Mouse (Mus musculus) heart, adult 8-10 months (tissue): ENCODE data around the gene Foxr2. TPM values are rescaled to one million over a fixed set of nuclear protein-coding genes. Genes with fewer than 3 reads are reported as not detected.

Experiments
- DNase-seq: peaks from one replicate; pipeline ENCODE4 v3.0.0; 2022; ENCODE audit warnings: low spot score
- total RNA-seq, 4 experiments: library from RNA; stranded (reverse); gene quantifications; 2 replicates each; pipeline ENCODE4 v1.2.4; 2022

Foxr2 gene
- total RNA-seq, result not detected

- DNase-seq, result no peak
Observed at GRCm38 (mm10) chrX:153118486-153118885, at the start of gene Foxr2. Gene Foxr2, plus strand, starts transcription at chrX:153118786.

DNA sequence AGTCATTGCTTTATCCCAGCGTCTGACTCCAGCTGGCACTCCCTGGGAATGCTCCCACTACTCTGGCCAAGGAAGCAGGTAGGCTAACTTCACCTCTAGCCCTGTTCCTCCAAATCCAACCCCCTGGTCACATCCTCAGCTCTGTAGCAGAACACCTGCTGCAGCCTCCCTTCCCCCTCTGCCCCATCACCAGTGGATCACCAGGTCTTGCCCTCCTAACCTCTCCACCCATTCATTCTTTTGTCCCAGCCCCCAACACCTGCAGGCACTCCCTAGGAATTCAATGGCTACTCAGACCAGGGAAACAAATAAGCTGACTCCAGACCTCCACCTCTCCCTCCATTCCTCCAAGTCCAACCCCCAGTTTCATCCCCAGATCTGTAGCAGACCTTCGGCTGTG is 427 bp downstream of the Foxr2 start:
- DNase-seq, result no peak

DNA sequence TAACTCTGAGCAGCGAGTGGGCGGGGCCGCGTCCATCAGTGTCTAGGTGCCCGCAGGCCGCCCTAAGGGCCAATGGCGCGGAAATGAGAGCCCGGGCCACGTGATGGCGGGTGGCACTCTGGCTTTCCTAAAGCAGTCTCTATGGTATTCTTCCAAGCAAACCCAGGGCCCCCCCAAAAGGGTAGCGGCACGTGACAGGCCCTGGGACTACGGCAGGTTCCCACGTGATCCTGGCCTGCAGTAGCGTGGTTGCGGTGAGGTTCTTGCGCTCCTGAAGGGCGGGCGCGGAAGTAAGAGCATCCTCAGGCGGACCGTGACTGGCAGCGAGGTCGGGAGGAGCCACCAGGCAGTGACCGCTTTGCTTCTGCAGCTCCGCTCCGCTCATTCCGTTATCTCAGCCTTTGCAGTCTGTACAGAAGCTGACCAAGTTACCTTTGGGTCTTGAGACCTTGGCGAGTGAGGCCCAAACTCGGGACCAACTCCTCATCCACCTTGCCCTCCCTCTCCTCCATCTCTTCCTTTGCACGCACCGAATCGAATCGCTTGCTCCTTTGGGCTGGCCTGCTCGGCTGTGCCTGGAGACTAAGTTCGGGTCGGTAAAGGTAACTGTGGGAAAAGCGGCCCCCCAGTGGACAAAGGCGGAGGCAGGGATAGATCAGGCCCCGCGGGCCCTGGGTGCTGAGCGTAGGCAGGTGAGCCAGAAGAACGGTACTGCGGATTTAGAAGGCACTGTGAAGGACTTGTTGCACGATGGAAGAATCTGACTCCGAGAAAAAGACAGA is 21.3 kb downstream of the Foxr2 start, which contains the start of gene Rragb:
Gene Rragb (plus strand): TSS at position 248 of the 782 bp plus-strand sequence.
- peak; percentile 20 for DNase-seq

DNA sequence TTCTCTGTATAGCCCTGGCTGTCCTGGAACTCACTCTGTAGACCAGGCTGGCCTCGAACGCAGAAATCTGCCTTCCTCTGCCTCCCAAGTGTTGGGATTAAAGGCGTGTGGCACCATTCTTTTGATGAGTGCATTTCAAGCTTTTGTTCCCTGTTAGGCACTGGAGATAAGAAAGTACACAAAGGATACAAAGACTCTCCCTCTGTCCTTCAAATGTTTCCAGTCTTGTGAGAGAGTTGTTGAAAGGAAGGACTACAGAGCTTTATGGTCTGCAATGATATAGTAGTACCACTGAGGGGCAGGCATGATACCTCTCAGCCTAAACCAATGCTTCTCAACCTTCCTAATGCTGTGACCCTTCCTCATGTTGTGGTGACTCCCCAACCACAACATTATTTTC is 24.1 kb downstream of the Foxr2 start:
- no peak for DNase-seq

GRCm38 (mm10) chrX:153151766-153152165 is 33.2 kb downstream of the Foxr2 start:
- no peak for DNase-seq

GRCm38 (mm10) chrX:153155322-153155721 is 36.7 kb downstream of the Foxr2 start:
- DNase-seq, result no peak

DNA sequence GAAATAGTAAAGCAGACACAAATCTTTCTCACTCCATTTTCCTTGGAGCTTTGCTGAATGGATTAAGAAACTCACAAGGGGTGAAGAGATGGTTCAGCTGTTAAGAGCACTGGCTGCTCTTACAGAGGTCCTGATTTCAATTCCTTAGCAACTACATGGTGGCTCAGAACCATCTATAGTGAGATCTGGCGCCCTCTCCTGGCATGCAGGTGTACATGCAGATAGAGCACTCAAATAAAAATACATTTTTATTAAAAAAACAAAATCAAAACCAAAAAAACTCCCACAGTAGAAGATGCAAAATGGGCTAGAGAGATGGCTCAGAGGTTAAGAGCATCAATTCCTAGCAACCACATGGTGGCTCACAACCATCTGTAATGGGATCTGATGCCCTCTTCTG is 56.2 kb downstream of the Foxr2 start:
- DNase-seq, result no peak

GRCm38 (mm10) chrX:153182221-153182620 is 63.6 kb downstream of the Foxr2 start:
- no peak for DNase-seq

Other genes starting within 250 kb of the Foxr2 start
- gene Usp51, start 112.3 kb upstream of the Foxr2 start, total RNA-seq, result not detected
- gene Mageh1, start 81.2 kb upstream of the Foxr2 start, total RNA-seq, result 10 to 100 TPM in 1 of 4 experiments, 1 to 10 TPM in 3; 6.9 to 11.8 (median 9.3) TPM
- 1 to 10 TPM; 1.7 to 5.3 (median 2.5) TPM for gene Rragb, start 21.2 kb downstream of the Foxr2 start, total RNA-seq
- gene Klf8, start 118.7 kb downstream of the Foxr2 start, total RNA-seq, result under 1 TPM; 0.17 to 0.82 (median 0.25) TPM